Mouse (Mus musculus): ENCODE measurements at regions not wholly inside any gene's neighbourhood (a gene's known extent, or its start where the extent isn't known, plus 50 kb on each side); places are given as distances from the start of the nearest gene placed in this dataset.
A peak's percentile ranks its signal among the peaks of the same experiment; 100 is the strongest.
"Not testable (repeated sequence)": the region's sequence is repeated elsewhere in the genome, so short reads cannot be mapped to it uniquely, and the experiment has no call there.

GRCm38 (mm10) chr6:22789731-22790130 is 85.6 kb upstream of the Ptprz1 start:
- DNase-seq (ENCODE audit: extremely low spot score in 1 of 2, low spot score in 1 of 2): not testable (repeated sequence)

DNA sequence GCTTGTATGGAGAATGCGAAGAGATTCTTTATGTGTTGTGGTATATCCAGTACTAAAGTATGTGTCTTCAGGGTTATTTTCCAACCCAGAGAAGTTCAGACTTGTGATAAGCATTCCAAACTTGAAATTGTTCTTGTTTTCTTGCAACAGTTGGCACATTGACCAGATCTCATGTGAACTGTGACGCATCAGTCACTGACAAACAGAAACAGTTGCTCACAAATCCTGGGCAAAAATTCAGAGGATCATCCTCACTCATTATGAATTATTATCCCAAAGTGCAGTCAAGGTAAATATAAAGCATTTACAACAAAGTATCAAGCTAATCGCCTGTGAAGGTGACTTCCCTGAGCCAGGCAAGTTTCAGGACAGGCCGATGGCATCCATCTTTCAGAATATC is 83.5 kb upstream of the Ptprz1 start:
- no peak for DNase-seq (ENCODE audit: extremely low spot score in 1 of 2, low spot score in 1 of 2)

DNA sequence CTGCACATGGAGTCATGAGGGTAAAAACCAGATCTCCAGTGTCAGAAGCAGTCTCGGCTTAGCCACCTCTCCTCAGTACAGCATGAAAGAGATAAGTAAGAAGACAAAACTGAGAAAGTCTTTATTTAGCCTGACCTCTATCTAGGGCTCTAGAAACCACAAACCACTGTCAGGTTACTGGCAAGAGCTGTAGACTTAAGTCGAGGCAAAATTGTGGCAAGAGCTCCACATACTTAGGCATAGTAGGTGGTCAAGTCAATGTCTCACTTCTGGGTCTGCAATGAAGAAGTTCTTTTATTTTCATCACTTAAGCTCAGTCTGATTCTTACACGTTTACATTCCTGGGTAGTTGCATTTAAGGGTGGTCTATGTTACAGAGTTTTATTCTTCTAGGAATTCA is 82.7 kb upstream of the Ptprz1 start:
- DNase-seq (ENCODE audit: extremely low spot score in 1 of 2, low spot score in 1 of 2): no peak

DNA sequence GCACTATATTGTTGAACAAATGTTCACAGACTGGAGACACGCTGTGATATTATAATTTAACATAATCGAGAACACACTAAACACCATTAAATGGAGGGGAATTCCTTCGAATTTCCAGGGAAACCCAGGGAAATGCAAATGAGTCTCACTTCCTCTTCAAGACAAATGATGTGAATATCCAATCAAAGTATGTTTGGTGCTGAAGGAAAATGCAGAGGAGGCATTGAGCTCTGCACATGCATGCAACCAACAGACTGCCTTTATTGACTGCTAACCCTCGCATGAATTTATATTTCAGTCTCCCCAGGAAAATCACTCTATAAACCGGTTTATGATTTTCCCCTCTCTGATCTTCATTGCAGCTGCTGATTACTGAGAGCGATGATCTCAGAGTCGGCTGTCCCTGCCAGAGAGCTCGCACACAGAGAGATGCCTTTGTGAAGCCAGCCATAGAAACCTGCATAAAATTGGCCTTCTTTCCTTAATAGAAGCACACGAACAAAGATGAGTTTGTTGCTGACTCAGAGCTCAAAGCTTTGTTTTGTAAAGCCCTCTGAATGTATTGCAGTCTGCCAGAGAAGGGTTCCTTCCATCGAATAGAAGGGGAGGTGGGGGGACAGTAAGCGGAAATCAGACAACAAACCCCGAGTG is 81.1 kb upstream of the Ptprz1 start:
- DNase-seq (ENCODE audit: extremely low spot score in 1 of 2, low spot score in 1 of 2): peak; percentile 28 to 65

- no peak for DNase-seq (ENCODE audit: extremely low spot score in 1 of 2, low spot score in 1 of 2)
These were observed 80.5 kb upstream of the Ptprz1 start for GRCm38 (mm10) chr6:22794755-22795154.

DNA sequence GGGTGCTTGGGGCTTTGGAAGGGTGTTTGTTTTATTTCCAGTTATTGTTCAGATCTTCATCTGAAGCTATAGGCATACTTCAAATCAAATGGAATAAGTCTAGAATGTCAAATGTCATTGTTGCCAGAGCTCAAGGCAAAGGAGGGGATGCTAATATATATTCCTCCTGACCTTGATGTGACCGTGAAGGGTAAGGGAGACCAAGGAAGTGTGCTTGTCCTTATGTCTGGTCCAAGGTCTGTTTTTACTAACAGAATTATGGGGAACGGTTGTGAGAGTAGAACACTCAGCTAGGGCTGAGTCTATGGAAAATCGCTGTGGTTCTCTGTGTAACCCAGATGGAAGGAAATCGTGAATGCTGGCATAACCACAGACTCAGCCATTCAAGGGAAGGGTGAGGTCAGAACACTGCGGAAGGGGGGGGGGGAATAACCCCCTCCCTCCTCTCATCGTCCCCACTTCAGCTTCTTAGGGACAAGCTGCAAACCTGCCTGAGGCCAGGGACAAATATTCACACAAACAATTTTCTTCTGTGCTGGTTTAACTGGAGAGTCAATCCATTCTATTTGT is 79.9 kb upstream of the Ptprz1 start:
- no peak for DNase-seq (ENCODE audit: extremely low spot score in 1 of 2, low spot score in 1 of 2)

- DNase-seq (ENCODE audit: extremely low spot score in 1 of 2, low spot score in 1 of 2): no peak
These were observed 73.4 kb upstream of the Ptprz1 start for GRCm38 (mm10) chr6:22801908-22802307.

DNA sequence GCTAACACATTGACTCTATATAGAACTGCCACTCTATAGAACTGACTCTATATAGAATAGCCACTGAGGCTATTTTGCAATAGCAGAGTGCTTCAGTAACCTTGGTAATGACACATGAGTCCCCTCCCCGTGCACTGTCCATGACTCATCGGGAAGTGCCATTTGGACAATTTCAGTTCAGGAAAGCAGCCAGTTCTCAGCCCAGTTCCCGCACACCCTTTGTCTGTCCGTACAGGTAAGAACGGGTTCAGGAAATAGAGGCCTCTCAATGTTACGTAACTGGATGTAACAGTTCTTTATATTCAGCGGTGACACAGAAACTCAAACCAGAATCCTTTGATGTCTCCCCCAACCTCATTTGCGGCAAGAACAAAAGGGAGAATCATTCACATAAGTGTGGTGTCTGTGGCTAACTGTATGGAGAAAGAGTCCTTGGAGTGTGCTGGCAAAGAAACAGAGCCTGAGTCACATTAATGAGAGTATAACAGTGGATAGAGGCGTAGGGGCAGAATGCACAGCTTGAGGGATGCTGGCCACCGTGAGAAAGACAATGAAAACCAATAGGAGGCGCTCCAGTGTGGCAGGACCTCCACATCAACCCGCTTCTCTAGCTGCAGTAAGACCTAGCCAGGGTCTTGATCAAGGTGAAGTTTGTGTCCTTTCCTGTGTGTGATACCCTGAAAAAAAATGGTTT is 72.8 kb upstream of the Ptprz1 start:
- DNase-seq (ENCODE audit: extremely low spot score in 1 of 2, low spot score in 1 of 2): peak in 1 of 2 experiments; percentile 25

DNA sequence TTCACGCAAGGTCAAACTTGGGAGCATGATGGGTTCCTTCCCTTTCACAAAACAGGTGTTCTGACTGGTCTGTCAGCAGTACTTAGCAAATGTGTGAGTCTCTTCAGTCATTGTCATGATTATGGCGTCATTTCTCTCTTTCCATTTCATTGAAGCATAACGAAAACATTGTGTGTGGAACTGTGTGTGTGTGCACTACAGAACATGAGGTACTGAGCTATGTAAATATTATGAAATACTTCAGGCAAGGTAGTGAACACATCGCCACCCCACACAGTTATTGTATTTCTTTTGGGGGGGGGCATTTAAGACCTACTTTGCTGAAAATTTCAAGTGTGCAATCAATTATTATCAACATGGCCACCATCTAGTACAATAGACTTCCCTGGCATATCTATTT is 71.4 kb upstream of the Ptprz1 start:
- no peak for DNase-seq (ENCODE audit: extremely low spot score in 1 of 2, low spot score in 1 of 2)

- DNase-seq (ENCODE audit: extremely low spot score in 1 of 2, low spot score in 1 of 2): no peak
These were observed 50.1 kb upstream of the Ptprz1 start for GRCm38 (mm10) chr6:22825086-22825768.
